Mouse (Mus musculus) T-cell, adult 2 months (primary cell): ENCODE results near the gene Katnal1.
A peak's percentile ranks its signal among the peaks of the same experiment; 100 is the strongest.

ENCODE experiments used
- DNase-seq: peaks from one replicate; pipeline ENCODE4 v3.0.0; 2022; ENCODE audit warnings: low spot score

The Katnal1 gene

DNA sequence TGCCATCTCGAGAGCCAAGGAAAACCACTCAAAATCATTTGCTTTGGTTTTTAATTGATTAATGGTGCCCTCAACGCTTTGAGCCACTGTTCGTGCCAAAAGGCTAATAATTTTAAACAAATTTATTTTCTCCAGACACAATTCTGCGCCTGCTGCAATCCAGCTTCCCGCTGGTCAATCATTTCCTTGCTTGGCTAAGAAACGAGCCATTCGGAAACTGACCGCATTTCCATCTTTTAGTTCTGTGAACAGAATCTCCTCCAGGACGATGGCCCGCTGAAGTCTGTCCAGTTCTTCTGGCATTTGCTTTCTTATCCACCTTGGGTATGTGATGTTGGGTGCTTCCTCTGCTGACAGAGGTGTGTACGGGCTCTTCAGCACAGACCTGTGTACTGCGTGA, 4.5 kb downstream of the Katnal1 start:
- no peak for DNase-seq

DNA sequence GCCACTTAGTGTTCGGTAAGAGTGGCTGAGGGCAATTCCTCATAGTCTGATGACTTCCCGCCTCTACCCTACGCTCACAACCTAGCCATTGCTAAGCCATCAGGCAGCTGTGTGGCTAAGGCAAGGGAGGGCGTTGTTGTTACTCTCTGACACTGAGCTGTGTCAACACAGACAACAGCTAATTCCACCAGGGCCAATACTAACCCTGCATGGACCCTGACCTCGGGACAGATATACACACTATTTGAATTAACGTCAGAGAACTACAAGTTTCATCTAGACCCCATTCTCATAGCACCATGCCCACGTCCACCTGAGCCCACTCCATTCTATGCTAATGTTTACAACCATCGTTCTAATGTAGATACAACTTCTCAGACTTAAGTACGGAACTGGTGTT, 5.1 kb downstream of the Katnal1 start:
- DNase-seq, result no peak

DNA sequence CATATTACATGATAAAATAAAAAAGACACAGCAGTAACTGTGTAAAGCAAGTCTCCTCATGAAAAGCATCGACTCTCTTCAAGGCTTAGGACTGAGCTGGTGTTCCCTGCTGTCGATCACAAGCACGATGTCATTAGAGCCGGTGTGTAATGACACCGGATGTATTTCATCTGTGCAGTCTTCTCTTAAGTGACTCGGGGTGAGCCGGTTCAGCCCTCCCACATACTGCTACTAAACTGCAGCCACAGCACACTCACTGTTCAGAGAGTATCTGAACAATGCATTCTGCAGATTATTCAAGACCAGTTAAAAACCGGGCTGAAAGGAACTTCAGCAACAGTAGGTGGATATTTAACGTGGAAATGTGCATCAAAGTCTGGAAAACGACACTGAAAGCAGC, 5.7 kb downstream of the Katnal1 start:
- DNase-seq, result no peak

DNA sequence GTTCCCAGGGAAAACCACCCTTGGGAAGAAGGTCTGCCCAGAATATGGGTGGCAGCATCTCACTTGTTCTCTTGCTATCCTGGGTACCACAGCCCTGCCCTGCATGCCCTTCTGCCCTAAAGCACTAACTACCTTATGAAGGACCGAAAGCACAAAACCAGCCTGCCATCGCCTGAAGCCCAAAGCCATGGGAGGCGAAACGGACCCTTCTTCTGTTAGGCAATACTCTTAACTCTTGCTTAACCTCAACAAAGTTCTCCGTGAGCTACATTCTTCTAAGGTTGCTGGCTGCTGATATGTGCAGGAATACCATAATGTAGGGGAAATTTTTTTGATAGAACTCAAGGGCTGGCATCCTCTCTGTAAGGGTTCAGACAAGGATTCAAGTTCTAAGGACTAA, 6.3 kb downstream of the Katnal1 start:
- DNase-seq, result no peak

DNA sequence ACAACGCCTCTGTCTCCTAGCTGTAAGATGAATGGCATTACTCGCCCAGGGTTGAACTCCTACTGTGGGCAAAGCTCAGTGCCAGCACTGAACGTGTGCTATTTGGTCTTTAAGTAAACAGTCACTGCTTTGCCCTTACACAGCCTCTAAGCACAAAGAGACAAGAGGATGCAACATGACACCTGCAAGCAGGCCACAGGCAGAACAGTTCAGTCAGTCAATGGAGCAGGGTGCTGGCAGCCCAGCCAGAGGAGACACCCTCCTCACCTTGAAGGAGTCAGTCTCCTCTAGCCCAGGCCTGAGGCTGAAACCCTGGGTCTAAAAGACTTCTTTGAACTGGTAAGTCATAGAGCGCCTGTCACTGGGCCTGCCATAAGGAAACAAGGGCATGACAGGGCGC, 11.1 kb downstream of the Katnal1 start:
- no peak for DNase-seq

DNA sequence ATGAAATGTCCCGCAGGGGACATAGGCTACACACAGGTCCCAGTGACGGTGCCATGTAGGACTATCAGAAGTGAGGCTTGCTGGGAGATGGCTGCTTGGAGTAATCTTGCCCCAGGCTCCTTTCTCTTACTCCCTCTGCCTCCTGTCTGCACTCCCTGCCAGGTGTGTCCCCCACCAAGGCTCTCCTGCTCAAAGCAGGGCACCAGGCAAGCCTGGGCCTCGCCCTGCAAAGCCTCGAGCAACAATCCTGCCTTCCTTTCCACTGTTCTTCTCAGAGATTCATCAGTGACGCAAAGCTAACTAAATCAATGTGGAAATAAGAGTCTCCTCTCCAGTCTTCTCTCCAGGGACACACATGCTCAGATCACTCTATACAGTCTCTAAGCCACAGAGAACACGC, 12.3 kb downstream of the Katnal1 start:
- no peak for DNase-seq

DNA sequence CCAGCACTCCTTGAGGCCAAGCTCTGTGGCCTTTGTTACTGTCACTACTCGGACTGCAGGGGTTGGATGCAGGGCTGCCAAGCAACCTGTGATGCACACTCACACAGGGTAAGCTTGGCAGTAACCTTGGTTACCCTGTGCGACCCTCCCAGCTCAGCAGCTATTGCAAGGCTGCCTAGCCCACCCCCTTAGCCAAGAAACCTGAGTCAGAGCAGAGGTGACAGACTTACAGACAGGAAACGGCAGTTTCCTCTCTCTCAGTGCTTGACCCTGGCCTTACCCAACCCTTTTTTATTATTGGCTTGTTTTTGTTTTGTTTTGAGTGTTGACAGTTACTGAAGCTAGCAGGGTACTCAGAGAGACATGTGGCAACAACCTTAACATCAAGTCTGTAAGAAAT, 16.9 kb downstream of the Katnal1 start:
- DNase-seq, result no peak

DNA sequence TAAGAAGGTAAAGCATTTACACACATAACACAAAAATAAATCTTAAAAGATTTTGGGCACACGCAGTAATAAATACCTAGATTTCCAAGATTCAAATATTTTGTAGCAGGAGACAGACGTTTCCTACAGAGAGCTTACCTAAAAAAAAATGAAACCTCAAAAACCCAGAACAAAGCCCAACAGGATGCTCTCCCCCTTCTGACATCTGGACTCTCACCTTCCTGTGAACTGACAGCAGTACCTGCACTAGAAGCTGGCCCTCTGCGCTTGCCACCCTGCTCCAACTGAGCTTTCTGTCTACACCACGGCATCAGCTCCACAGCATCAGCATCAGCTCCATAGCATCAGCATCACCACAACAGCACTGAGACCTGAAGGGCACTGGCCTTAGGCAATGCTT, 19.1 kb downstream of the Katnal1 start:
- DNase-seq, result no peak

DNA sequence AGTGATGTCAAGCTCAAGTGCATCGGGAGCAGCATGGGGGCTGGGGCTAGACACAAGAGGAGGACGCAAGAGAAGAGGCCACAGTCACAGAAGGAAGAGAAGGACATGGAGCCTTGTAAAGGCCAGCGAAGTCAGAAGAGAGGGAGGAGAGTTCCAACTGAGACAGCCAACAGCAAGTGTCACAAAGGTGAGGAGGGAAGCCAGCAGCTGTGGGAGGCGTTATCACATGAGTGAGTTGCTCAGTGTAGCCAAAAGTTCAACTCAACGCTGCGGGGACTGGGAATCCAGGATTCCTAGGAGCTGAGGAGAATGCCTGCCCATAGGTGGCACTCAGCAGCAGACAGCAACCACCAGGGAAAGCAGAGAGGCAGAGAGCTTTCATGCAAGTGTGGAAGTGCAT, 19.7 kb downstream of the Katnal1 start:
- no peak for DNase-seq

DNA sequence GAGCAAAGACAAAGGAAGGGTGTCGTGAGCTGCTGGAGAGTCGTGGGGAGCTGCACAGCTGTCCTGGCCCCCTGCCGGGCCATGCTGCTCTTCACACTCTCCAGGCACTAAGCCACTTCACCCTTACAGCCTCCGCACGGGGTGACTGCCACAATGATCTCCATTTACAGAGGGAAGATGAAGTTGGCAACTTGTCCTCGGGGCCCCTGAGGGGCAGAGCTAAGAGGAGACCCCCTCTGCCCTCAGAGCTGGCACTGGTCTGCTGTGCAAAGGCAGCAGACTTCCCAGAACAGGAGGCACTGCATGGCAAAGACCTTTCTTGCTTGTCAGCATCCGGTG, 20.1 kb downstream of the Katnal1 start:
- no peak for DNase-seq

DNA sequence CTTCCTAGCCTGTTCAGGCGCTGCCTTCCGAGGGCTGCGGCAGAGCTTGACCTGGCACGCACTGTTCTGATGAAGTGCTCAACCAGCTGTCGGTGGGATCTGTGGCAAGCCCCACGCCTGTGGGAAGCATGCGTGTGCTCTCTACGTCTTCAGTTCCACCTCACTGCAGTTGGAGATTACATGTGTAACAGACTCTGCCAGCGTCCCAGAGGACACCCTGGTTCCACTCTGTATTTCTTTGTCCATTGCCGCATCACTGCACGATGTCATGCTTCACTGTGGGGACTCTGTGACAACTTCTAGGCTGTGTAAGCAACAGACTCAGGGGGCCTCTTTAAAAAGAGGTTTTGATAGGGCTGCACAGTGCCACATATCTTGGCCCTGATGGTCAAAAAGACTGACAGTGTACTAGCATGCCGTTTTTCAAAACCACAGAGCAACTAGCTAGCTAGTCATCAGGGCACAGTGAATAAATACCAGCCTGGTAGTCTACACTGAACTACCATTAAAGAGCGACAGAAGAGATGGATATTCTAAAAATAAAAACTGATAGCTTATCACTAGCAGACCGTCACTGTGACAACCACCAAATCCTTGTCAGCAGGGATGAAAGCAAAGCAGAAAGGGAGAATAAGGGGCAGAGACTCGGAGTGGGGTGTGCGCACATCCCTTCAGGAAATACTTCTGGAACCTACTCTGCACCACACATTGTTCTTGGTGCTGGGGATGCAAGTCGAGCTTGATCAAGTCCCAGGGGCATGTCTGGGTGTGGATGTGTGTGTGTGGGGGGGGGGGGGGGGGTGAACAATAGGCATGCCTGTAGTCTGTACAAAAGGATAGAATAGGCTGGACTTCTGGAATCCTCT, 20.7 kb downstream of the Katnal1 start:
- no peak for DNase-seq

DNA sequence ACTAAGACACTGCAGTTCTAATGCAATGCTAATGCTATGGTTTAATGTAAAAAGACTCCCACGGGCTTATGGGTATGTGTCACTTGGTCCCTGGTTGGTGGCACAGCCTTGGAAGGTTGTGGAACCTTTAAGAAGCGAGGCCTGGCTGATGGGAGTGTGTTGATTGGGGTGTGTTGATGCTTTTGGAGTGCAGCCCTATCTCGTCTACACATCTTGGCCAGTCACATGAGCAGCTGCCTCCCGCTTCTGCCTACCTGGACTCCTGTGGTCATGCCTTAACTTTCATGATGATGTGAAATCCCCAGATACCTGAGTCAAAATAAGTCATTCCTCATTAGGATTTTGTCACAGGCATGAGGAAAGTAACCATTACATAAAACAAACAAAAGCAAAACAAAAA, 22.8 kb downstream of the Katnal1 start:
- DNase-seq, result no peak

DNA sequence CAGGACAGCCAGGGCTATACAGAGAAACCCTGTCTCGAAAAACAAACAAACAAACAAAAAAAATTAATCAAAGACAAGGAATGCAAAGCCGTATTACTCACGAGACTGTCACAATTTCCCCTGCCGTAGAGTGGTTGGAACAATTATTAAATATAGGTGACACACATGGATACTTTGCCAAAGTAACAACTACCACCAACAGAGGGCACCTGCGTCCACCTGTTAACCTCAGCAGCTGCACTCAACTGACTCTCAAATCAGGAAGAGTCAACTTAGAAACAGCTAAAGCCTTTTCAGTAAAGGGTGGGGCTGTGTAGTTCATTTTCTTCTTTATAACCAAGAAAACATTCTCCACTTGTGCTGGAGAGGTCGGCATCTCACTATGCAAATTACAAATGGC, 24.3 kb downstream of the Katnal1 start:
- DNase-seq, result peak; percentile 62

DNA sequence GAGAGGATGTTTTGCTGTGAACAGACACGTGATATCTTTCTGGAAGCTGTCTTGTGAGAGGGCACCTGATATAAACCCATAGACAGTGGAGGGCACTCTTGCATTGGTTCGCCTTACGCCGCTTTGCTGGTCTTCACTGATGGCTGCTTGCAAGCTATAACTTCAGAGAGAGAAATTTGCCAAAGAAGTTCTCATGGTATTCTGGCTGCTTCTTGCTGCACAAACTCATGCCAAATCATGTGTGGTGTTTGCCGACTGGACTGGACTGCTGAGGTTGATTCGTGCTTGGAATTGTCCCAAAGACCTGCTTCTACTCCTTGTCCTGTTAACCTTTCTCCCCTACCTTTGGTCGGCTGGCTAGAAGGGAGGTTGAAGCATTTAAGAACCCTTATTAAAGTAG, 29.8 kb downstream of the Katnal1 start:
- DNase-seq, result no peak

DNA sequence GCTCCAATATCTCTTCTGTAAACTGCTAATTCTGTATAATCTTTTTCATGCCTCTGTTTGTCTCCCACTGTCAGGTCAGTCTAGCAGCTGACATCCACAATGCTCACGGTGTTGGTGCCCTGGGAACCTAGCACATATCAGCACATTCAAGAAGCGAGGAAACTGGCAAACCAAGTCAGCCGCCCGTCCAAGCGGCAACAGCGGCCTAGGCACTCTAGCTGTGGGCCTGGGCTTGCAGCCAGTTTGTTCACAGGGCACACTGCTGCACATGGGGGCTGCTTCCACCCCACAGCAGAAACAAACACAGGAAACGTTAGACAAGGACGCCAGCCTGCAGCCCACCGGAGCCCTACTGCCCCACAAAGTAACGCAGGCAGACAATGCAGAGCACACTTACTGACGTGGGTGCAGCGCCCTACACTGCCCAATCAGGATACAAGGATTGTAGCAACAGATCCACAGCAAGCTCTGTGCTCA, 31.1 kb downstream of the Katnal1 start:
- DNase-seq, result no peak

DNA sequence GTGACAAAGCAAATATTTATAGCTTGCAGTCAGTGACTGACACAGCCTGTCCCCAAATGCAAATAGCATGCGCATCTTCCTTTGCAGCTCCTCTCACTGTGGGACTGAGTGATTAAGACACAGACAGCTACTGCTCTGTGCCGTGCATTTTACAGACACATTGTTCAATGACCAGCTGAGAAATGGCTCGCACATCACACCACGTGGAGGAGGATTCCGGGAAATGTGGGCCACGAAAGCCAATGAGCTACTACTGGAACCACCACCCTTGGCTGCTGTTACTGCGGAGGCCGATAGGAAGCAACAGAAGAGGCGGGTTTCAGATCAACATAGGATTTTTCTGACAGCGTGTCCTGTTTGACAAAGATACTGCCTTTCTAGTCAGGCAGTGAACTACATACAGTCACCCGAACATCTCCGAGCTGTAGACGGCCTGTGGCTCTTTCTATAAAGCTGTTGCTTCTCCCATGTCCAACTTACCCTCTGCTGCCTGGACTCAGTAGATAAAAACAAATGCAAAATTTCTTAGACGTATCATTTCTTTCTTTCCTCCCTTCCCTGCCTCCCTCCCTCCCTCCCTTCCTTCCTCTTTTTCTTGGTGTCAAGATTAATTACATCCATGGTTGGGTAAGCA, 31.9 kb downstream of the Katnal1 start:
- DNase-seq, result no peak

DNA sequence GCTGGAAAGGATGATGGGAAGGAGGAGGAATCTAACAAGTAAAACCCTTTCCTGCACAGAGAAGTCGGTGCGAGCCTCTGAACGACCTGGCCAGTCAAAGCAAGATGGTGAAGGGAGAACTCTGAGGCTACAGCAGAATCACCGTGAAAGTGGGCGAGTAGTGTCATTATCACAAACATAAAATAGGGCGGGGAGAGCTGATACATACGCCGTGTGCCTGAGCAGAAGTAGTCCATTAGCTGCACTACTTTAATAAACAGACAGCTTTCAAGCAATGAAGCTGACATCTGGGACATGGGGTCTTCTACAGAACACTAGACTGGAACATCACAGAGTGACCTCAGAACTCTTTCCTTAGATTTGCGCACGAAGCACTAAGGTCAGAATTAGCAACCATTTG, 32.6 kb downstream of the Katnal1 start:
- DNase-seq, result no peak

DNA sequence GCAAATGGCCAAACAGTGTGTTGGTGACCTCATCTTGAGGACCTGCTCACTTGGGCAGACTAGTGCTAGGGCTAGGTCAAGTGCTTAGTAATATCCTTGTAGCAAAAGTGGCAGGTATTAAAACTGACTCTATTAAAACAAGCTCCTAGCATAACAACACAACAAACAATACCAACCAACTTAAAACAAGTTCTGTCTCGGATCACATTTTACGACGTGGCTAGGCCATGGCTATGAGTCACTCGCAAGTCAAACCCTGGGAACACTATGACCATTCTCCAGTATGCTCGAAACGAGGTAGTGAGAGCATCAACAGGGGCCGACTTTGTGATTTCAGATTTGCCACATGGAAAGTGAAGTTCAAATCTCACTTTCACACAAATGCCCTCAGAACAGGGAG, 33.3 kb downstream of the Katnal1 start:
- no peak for DNase-seq

DNA sequence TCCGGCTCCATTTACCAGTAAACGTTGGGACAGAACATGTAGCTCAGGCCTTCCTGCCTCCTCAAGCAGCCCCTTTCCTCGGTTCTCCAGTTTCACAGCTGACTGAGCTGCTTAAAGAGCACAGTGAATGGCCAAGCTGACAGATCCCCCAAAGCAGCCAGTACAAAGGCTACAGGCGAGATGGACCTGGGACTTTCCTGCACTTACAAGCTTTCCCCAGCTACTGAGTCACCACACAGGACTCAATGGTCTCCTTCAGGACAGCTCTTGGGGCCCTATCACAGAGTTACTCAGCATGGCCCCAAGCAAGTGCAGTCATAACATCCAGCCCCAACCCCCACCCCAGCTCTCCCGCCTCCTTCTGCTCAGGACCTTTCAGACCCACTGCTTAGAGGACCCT, 34.1 kb downstream of the Katnal1 start:
- DNase-seq, result no peak

DNA sequence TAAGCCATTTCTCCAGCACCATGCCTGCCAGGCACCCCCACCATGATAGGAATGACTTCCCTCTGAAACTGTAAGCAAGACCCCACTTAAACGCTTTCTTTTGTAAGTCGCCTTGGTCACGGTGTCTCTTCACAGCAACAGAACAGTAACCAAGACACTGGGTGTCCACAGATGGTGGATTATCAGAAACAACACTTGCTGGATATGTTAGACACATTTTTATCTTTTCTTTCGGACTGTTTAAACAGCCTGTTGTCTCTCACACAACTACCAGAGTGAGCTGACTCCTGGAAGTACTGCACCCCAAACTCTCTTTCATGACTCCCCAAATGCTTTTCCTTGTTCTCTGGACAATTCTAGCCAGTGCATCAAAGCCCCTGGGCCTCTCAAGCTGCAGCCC, 38.9 kb downstream of the Katnal1 start:
- no peak for DNase-seq

DNA sequence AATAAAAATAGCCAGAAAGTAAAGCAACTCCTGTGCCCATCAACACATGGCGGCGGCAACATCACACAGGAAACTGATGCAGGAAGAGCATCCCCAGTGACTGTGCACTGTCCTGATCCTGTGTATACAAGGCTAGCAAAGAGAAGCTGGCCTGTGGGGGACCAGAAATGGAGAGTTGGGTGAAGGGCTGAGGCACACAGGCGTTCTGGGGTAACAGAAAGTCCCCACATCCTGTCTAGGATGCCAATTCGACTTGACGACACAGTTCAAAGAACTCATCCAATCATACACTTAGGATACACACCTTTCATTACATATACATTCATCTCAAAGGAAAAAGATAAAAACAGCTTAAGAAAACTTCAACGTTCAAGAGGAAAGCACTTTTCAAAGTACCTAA, 41.1 kb downstream of the Katnal1 start:
- peak; percentile 66 for DNase-seq

DNA sequence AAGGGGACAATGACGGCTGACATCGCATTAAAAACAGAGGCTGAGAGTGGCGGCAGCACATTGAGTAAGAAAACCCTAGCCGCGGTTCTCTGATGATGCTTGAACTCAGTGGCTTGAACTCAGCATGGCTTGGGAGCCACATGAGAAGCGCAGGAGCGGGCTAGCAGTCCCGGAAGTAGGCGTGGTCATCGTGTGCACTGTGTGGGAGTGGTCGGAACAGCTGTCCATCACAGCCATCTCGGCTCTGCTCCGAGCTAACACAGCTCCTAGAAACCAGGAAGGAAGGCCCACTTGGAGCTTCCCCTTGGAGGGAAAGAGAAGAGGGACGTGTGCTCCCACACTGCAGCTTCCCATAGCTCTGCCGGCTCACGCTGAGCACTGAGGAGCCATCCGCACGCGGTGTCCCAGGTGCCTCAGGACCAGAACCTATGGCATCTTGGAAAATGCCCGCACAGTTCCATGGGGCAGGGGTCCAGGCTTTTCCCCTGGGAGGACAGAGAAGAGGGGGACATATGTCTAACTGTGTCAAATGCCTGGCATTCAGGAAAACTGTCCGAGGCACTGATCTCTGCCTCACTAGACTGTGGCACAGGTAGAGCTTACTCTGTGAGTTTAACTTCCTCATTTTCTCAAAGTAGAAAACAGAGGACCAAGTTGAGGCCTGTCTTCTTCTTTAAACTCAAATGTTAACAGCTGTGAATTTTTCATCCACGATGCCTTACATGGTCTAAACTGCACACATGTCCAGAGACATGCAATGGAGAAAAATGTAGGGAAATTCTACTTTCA, 43.1 kb downstream of the Katnal1 start:
- peak; percentile 22 for DNase-seq

DNA sequence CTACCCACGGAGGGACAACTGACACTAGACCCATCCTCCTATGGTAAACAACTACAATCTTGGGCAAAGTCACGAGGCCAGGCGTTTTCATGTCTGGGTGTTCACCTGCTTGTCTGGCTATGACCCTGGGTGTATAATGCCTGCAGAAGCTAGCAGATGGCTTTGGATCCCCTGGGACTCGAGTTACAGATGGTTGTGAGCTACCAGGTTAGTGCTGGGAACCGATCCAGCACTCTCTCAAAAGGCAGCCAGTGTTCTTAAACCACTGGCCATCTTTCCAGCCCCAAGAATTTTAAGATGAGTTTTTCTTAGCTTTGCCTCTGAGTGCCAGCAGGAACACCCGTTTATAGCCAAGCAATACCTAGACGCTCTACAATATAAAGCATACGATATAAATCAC, 45.4 kb downstream of the Katnal1 start:
- no peak for DNase-seq
